Mouse (Mus musculus) erythroblast, embryonic 14.5 days (primary cell): Measurements from ENCODE around the gene Hmx2. TPM values are rescaled to one million over a fixed set of nuclear protein-coding genes. Genes with fewer than 3 reads are reported as not detected.

Source experiments
- H3K27me3 ChIP-seq: 2 replicates; pipeline ENCODE4 v1.6.1; 2012; ENCODE audit warnings: inconsistent platforms; ENCODE audit not compliant: control insufficient read depth
- H3K36me3 ChIP-seq: 2 replicates; pipeline ENCODE4 v1.6.1; 2012; ENCODE audit warnings: mild to moderate bottlenecking, inconsistent platforms; ENCODE audit not compliant: control insufficient read depth
- H3K4me1 ChIP-seq: 2 replicates; pipeline ENCODE4 v1.6.1; 2012; ENCODE audit warnings: inconsistent platforms; ENCODE audit not compliant: control insufficient read depth
- H3K4me3 ChIP-seq: replicated peaks from 2 replicates; pipeline ENCODE3; 2012; ENCODE audit warnings: moderate library complexity, mild to moderate bottlenecking, inconsistent platforms
- H3K9me3 ChIP-seq: 2 replicates; pipeline ENCODE4 v1.6.1; 2012; ENCODE audit warnings: low read length, inconsistent platforms, mixed read lengths; ENCODE audit not compliant: control insufficient read depth
- GATA1 ChIP-seq: IDR thresholded peaks from 2 replicates; pipeline ENCODE4 v1.6.1; 2012; ENCODE audit warnings: low read length, inconsistent platforms, mixed read lengths
- TAL1 ChIP-seq: IDR thresholded peaks from 3 replicates; pipeline ENCODE4 v1.6.1; 2012; ENCODE audit warnings: low read length, inconsistent platforms, mixed read lengths
- polyA plus RNA-seq: library from polyadenylated mRNA; stranded (reverse); fragments of >175 nt; gene quantifications from 2 replicates; pipeline ENCODE4 v1.2.3, GENCODE M21; 2012

Hmx2 gene
- polyA plus RNA-seq: not detected in 2 replicates

DNA sequence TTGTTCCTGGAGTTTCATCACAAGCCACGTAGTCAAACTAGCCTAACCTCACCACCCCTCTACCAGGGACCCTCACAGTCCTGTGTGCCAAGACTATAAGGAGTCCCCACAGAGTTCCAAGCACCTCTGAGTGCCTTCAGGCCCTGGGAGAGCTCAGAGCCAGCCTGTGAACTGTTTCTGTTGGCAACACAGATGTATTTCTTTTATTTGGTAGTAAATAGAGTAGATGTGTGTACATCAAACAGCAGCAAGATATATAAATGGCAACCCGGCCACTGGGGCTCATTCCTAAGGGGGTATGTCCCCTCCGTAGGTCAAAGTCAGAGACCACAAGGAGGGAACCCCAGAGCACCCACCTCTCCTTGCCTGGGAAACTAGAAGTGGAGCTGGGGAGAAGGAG, at the start of gene Hmx2:
TSS of gene Hmx2 (plus strand) at position 301 of the 400 bp plus-strand sequence.
- H3K9me3 ChIP-seq: peaks cover 12% of the 10 kb centered on the region; the same call in 1 of the 2 replicates
- H3K4me1 ChIP-seq: no peaks in the 10 kb centered on the region
- no peak within 1 kb of the TSS for H3K4me3 ChIP-seq
- TF ChIP-seq TAL1: no peak
- TF ChIP-seq GATA1: no peak
- H3K27me3 ChIP-seq: peaks cover 100% of the 10 kb centered on the region
- H3K36me3 ChIP-seq: no peaks in the 10 kb centered on the region

- TF ChIP-seq TAL1 (no peak), GATA1 (no peak)
- H3K36me3 ChIP-seq: no peaks in the 10 kb centered on the region
- no peaks in the 10 kb centered on the region for H3K4me1 ChIP-seq
- no peak overlapping the region for H3K4me3 ChIP-seq
- H3K9me3 ChIP-seq: no peaks in the 10 kb centered on the region
- H3K27me3 ChIP-seq: no peaks in the 10 kb centered on the region
These were observed 44.8 kb upstream of the Hmx2 start for GRCm38 (mm10) chr7:131503739-131504138.

GRCm38 (mm10) chr7:131539979-131540378, 8.6 kb upstream of the Hmx2 start:
- H3K9me3 ChIP-seq: peaks cover 20% of the 10 kb centered on the region; the same call in 1 of the 2 replicates
- no peaks in the 10 kb centered on the region for H3K36me3 ChIP-seq
- peaks cover 71% of the 10 kb centered on the region for H3K27me3 ChIP-seq
- no peak overlapping the region for H3K4me3 ChIP-seq
- no peak for TF ChIP-seq TAL1
- TF ChIP-seq GATA1: no peak
- no peaks in the 10 kb centered on the region for H3K4me1 ChIP-seq

DNA sequence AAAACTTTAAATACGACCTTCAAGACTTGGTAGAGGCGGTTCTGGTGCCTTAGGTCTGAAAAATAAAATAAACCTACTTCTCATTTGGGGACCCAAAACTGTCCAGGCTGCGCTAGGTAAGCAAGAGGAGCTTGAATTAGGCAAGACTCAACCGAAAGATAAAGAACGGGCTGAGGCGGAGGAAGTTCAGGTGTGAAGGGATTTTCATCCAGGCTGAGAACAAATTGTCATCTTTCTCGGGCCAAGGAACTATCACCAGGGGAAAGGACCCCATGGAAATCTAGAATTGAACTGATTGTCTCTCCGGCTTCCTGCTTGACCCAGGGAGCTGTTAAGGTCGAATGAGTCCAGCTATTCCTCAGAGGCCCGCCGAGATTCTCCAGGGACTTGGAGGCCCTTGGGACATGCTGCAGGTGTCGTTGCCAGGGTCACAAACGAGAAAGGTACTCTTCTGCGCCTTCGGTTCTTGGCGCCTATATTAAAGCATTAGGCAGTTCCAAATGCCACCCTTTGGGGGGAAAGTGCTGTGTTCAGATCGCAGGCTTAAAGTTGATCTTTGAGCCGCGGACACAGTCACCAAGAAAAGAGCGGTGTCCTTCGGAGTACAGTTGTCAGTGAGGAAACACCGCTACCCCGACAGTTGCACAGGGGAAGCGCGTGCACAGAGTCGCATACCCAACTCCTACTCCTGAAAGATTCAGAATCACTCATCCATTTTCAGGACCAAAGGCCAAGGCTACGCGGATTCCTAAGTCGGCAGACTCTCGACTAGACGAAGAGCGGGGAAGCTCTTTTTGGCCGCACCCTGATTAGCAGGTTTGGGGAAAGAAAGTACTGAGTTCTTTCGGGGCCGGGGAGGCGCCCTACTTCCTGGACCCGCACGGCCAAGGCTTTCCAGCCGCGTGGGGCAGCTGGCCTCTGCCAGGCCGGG, 7.1 kb upstream of the Hmx2 start:
- Histone ChIP-seq H3K4me1 (no peaks in the 10 kb centered on the region), H3K27me3 (peaks cover 82% of the 10 kb centered on the region), H3K4me3 (no peak overlapping the region), H3K9me3 (peaks cover 20% of the 10 kb centered on the region; the same call in 1 of the 2 replicates), H3K36me3 (no peaks in the 10 kb centered on the region)
- no peak for TF ChIP-seq GATA1
- TF ChIP-seq TAL1: no peak

DNA sequence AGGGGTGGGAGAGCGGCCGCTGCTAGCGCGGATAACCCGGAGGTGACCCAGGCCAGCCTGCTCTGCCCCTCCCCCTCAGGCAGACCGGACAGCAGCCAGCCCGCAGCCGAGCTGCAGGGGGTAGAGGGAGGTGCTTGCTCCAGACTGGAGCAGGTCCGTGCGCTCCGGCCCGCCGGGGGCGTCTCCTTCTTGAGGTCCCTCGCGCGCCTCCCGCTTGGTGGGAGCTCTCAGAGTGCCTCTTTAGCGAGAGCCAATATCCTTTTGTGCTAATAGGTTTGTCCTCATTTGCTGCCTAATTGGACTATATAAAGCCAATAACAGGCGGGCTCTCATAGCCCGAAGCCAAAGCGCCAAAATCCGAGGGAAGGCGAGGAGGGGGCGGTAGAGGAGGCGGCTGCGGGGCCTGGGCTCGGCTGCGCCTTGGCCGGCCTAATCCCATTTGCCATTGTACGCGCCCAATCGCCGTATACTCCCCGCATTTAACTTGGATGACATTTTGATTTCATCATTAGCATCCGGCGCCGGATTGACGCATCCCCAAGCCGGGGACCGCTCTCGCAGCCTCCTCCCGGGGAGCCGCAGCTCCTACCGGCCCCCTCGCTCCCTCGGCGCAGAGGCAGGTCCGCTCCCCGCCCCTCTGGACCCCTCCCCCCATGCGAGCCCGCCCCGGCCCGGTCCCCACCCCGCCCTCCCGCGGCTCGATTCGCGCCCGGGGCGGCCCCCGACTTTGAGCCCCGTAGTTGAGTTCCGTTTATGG, 6.3 kb upstream of the Hmx2 start, which contains the start of gene Hmx3:
TSS of gene Hmx3 (plus strand) at position 753 of the 757 bp plus-strand sequence.
- TF ChIP-seq GATA1 (no peak), TAL1 (no peak)

GRCm38 (mm10) chr7:131542872-131543622, 5.5 kb upstream of the Hmx2 start:
- H3K36me3 ChIP-seq: no peaks in the 10 kb centered on the region
- H3K9me3 ChIP-seq: peaks cover 20% of the 10 kb centered on the region; the same call in 1 of the 2 replicates
- peaks cover 96% of the 10 kb centered on the region for H3K27me3 ChIP-seq
- TF ChIP-seq TAL1: no peak
- no peak for TF ChIP-seq GATA1
- no peak overlapping the region for H3K4me3 ChIP-seq
- no peaks in the 10 kb centered on the region for H3K4me1 ChIP-seq

More for the DNA sequence above, 6.3 kb upstream of the Hmx2 start, which contains the start of gene Hmx3:
- Histone ChIP-seq H3K4me1 (no peaks in the 10 kb centered on the region), H3K36me3 (no peaks in the 10 kb centered on the region), H3K4me3 (no peak within 1 kb of the TSS), H3K9me3 (peaks cover 20% of the 10 kb centered on the region; the same call in 1 of the 2 replicates), H3K27me3 (peaks cover 91% of the 10 kb centered on the region)

GRCm38 (mm10) chr7:131543623-131544481, 4.7 kb upstream of the Hmx2 start:
- H3K4me3 ChIP-seq: no peak overlapping the region
- peaks cover 20% of the 10 kb centered on the region; the same call in 1 of the 2 replicates for H3K9me3 ChIP-seq
- H3K36me3 ChIP-seq: no peaks in the 10 kb centered on the region
- H3K27me3 ChIP-seq: peaks cover 98% of the 10 kb centered on the region
- TF ChIP-seq GATA1: no peak
- no peak for TF ChIP-seq TAL1
- no peaks in the 10 kb centered on the region for H3K4me1 ChIP-seq

GRCm38 (mm10) chr7:131544871-131545270, 3.7 kb upstream of the Hmx2 start:
- Histone ChIP-seq H3K4me3 (no peak overlapping the region), H3K36me3 (no peaks in the 10 kb centered on the region), H3K4me1 (no peaks in the 10 kb centered on the region), H3K27me3 (peaks cover 100% of the 10 kb centered on the region), H3K9me3 (peaks cover 20% of the 10 kb centered on the region; the same call in 1 of the 2 replicates)
- TF ChIP-seq TAL1 (no peak), GATA1 (no peak)
